24 mouse cellular contexts compared by ENCODE assay signal in the genomic region with DNA sequence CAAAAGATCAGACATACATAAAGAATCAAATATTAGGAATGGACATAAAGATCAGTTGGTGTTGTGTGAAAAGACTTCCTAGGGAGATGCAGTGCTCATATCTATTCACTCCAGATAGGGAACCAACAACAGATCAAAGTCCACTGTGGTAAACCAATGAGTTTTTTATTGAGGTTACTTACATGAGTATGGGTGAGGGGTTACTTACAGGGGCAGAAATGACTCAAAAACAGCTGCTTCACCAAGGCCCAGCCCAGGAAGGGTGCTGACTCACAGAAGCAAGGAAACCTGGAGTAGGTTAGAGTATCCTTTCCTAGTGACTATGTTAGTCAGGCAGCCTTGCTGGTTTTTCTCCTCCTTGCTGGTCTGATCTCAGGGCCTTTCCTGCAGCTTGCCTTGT. TPM values are rescaled to one million over a fixed set of nuclear protein-coding genes. Genes with fewer than 3 reads are reported as not detected.
DNase-seq lines count a peak whose midpoint lies in the region; ATAC-seq and TF ChIP-seq lines count a peak whose summit lies in the region.
"Had no signal": no experiment of that assay in that cellular context is flagged by ENCODE, and none has a peak within 500 bp of the region (broad histone marks: within the 10 kb centered on the region; RNA-seq: fewer than 3 reads in every experiment).

No protein-coding gene starts in this region.

- no peak for TF ChIP-seq EP300 in liver, postnatal 0 days (IDR thresholded peaks at IDR 0.05; ENCODE audit: low read depth)
- no peak for TF ChIP-seq EP300 in stomach, postnatal 0 days (optimal IDR thresholded peaks at IDR 0.05)

- no peak overlapping the region for H3K4me3 ChIP-seq in liver, adult 2 months (ENCODE audit: insufficient read depth, low read depth, low read length)
- H3K4me3 ChIP-seq in liver, postnatal 0 days (ENCODE audit: low read depth, low read length): no peak overlapping the region
- no peak overlapping the region for H3K4me3 ChIP-seq in ES-E14 (ENCODE audit: insufficient read depth in 1 of 2, low read depth in 1 of 2, low read length in 2 of 2, poor library complexity in 1 of 2, severe bottlenecking in 1 of 2)
- H3K4me3 ChIP-seq in intestine, embryonic 14.5 days (ENCODE audit: low read depth, low read length): no peak overlapping the region
- H3K4me3 ChIP-seq in stomach, postnatal 0 days (ENCODE audit: low read depth, low read length): no peak overlapping the region
- H3K4me3 ChIP-seq in limb, embryonic 10.5 days: no peak overlapping the region
- H3K4me3 ChIP-seq: embryonic facial prominence, embryonic 13.5 days; erythroblast, embryonic 14.5 days; forebrain, embryonic 13.5 days; hindbrain, embryonic 10.5 days; layer of hippocampus, adult 2 months; limb, embryonic 15.5 days; liver, embryonic 15.5 days; midbrain, embryonic 12.5 days had no signal

- H3K27me3 ChIP-seq in liver, adult 2 months (ENCODE audit: control insufficient read depth, insufficient read depth, low read length): no peaks in the 10 kb centered on the region
- H3K27me3 ChIP-seq in liver, postnatal 0 days (ENCODE audit: insufficient read depth, low read length): no peaks in the 10 kb centered on the region
- no peaks in the 10 kb centered on the region for H3K27me3 ChIP-seq in intestine, embryonic 14.5 days (replicated peaks; ENCODE audit: control insufficient read depth, insufficient read depth, low read length)
- H3K27me3 ChIP-seq in stomach, postnatal 0 days (ENCODE audit: control insufficient read depth, insufficient read depth, low read length): no peaks in the 10 kb centered on the region
- no peaks in the 10 kb centered on the region for H3K27me3 ChIP-seq in limb, embryonic 10.5 days (ENCODE audit: low read depth, poor library complexity, severe bottlenecking)
- H3K27me3 ChIP-seq: embryonic facial prominence, embryonic 13.5 days; forebrain, embryonic 13.5 days; limb, embryonic 15.5 days; liver, embryonic 15.5 days; midbrain, embryonic 12.5 days had no signal

- H3K79me2 ChIP-seq in liver, adult 2 months (ENCODE audit: control insufficient read depth, insufficient read depth, low read length): no peaks in the 10 kb centered on the region

- TF ChIP-seq POLR2A in liver, adult 2 months (IDR thresholded peaks at IDR 0.05; ENCODE audit: extremely low read depth, insufficient read depth, low read length): no peak

- no peak overlapping the region for H3K27ac ChIP-seq in liver, adult 2 months (replicated peaks; ENCODE audit: insufficient read depth, low read depth, low read length)
- H3K27ac ChIP-seq in liver, postnatal 0 days (ENCODE audit: low read depth): no peak overlapping the region
- H3K27ac ChIP-seq in ES-E14 (ENCODE audit: insufficient read depth, low read depth, low read length, poor library complexity, severe bottlenecking): peak overlapping the region; percentile 27; the same call in 1 of the 2 replicates
- H3K27ac ChIP-seq in intestine, embryonic 14.5 days (ENCODE audit: low read depth): peak overlapping the region; percentile 1; the same call in 1 of the 2 replicates
- 0 out of 2 replicates have a peak overlapping the region, but pooled peaks have one; percentile 30 for H3K27ac ChIP-seq in stomach, postnatal 0 days (replicated peaks)
- no peak overlapping the region for H3K27ac ChIP-seq in limb, embryonic 10.5 days
- H3K27ac ChIP-seq: embryonic facial prominence, embryonic 13.5 days; forebrain, embryonic 13.5 days; hindbrain, embryonic 10.5 days; hindbrain, postnatal 0 days; layer of hippocampus, adult 2 months; limb, embryonic 15.5 days; liver, embryonic 15.5 days; macrophage; midbrain, embryonic 12.5 days had no signal

- H3K4me2 ChIP-seq in liver, postnatal 0 days (ENCODE audit: low read depth, low read length): no peak overlapping the region
- no peak overlapping the region for H3K4me2 ChIP-seq in intestine, embryonic 14.5 days (ENCODE audit: low read length)
- H3K4me2 ChIP-seq in stomach, postnatal 0 days (replicated peaks; ENCODE audit: low read depth): no peak overlapping the region
- H3K4me2 ChIP-seq: embryonic facial prominence, embryonic 13.5 days; forebrain, embryonic 13.5 days; heart, embryonic 11.5 days; limb, embryonic 15.5 days; liver, embryonic 15.5 days; midbrain, embryonic 12.5 days had no signal

- TF ChIP-seq CTCF in liver, adult 2 months (IDR thresholded peaks at IDR 0.05; ENCODE audit: low read depth, low read length): no peak
- no peak for TF ChIP-seq CTCF in liver, postnatal 0 days (IDR thresholded peaks at IDR 0.05; ENCODE audit: low read depth)
- no peak for TF ChIP-seq CTCF in stomach, postnatal 0 days (IDR thresholded peaks at IDR 0.05; ENCODE audit: low read depth)

- ATAC-seq in liver, postnatal 0 days: no peak
- ATAC-seq in intestine, embryonic 14.5 days (replicated peaks; ENCODE audit: low FRiP score, low TSS enrichment, low read depth): peak; percentile 63; the same call in 1 of the 2 replicates
- peak; percentile 89 for ATAC-seq in stomach, postnatal 0 days (ENCODE audit: low FRiP score, low TSS enrichment)
- ATAC-seq in activated CD4-positive, CD25-positive, alpha-beta regulatory T cell, adult 4 months: no peak
- ATAC-seq: forebrain, embryonic 13.5 days; hindbrain, postnatal 0 days had no signal

- no peaks in the 10 kb centered on the region for H3K9me3 ChIP-seq in liver, postnatal 0 days (ENCODE audit: low read length)
- no peaks in the 10 kb centered on the region for H3K9me3 ChIP-seq in ES-E14 (ENCODE audit: control insufficient read depth, insufficient read depth, low read depth, low read length)
- no peaks in the 10 kb centered on the region for H3K9me3 ChIP-seq in intestine, embryonic 14.5 days (ENCODE audit: control insufficient read depth, low read length)
- no peaks in the 10 kb centered on the region for H3K9me3 ChIP-seq in stomach, postnatal 0 days (ENCODE audit: control insufficient read depth, low read length)
- H3K9me3 ChIP-seq in limb, embryonic 10.5 days (replicated peaks): no peaks in the 10 kb centered on the region
- H3K9me3 ChIP-seq: embryonic facial prominence, embryonic 13.5 days; forebrain, embryonic 13.5 days; hindbrain, embryonic 10.5 days; limb, embryonic 15.5 days; liver, embryonic 15.5 days; midbrain, embryonic 12.5 days had no signal

- peak; percentile 20 for DNase-seq in liver, adult 2 months (ENCODE audit: extremely low read depth, low read depth, low spot score)
- DNase-seq in liver, postnatal 0 days: no peak
- no peak for DNase-seq in ES-E14 (ENCODE audit: low read depth, low spot score)
- DNase-seq in intestine, embryonic 14.5 days (ENCODE audit: low spot score): no peak
- DNase-seq in stomach, postnatal 0 days (ENCODE audit: low spot score): no peak
- no peak for DNase-seq in limb, embryonic 10.5 days (ENCODE audit: low spot score)
- DNase-seq: B cell, adult 2 months; cerebellum, adult 11-12 months; cerebellum, postnatal 25 days; embryo, embryonic 11 days; kidney, adult 8-10 months; kidney, postnatal 14 days had no signal

- in situ Hi-C loops in ES-E14 (cut with MboI; ENCODE audit: low sequenced_read_pairs in 2 of 2, unreplicated experiment in 2 of 2): no loop called here

- no peak overlapping the region for H3K9ac ChIP-seq in liver, adult 2 months (ENCODE audit: low read depth, low read length)
- H3K9ac ChIP-seq in liver, postnatal 0 days (replicated peaks): no peak overlapping the region
- H3K9ac ChIP-seq in ES-E14 (ENCODE audit: insufficient read depth, low read depth, low read length, poor library complexity, severe bottlenecking): no peak overlapping the region
- no peak overlapping the region for H3K9ac ChIP-seq in intestine, embryonic 14.5 days (ENCODE audit: low read length)
- H3K9ac ChIP-seq in stomach, postnatal 0 days (ENCODE audit: low read length): no peak overlapping the region
- H3K9ac ChIP-seq: embryonic facial prominence, embryonic 13.5 days; forebrain, embryonic 13.5 days; limb, embryonic 15.5 days; liver, embryonic 15.5 days; midbrain, embryonic 12.5 days had no signal

- H3K4me1 ChIP-seq in liver, adult 2 months (ENCODE audit: control insufficient read depth, insufficient read depth, low read length): no peaks in the 10 kb centered on the region
- H3K4me1 ChIP-seq in liver, postnatal 0 days (ENCODE audit: insufficient read depth): no peaks in the 10 kb centered on the region
- peaks cover 2 to 7% of the 10 kb centered on the region in 2 experiments; a peak in 1 of 4 replicates for H3K4me1 ChIP-seq in ES-E14 (ENCODE audit: control insufficient read depth in 2 of 2, insufficient read depth in 2 of 2, low read length in 2 of 2, poor library complexity in 1 of 2)
- 0 out of 2 replicates have a peak, but pooled peaks cover 4% of the 10 kb centered on the region for H3K4me1 ChIP-seq in intestine, embryonic 14.5 days (replicated peaks; ENCODE audit: control insufficient read depth, insufficient read depth, low read length)
- H3K4me1 ChIP-seq in stomach, postnatal 0 days (replicated peaks; ENCODE audit: control insufficient read depth, insufficient read depth): no peaks in the 10 kb centered on the region
- no peaks in the 10 kb centered on the region for H3K4me1 ChIP-seq in limb, embryonic 10.5 days
- H3K4me1 ChIP-seq: embryonic facial prominence, embryonic 13.5 days; forebrain, embryonic 13.5 days; hindbrain, embryonic 10.5 days; limb, embryonic 15.5 days; liver, embryonic 15.5 days; midbrain, embryonic 12.5 days had no signal

- peaks cover 44% of the 10 kb centered on the region for H3K36me3 ChIP-seq in liver, adult 2 months (ENCODE audit: control insufficient read depth, insufficient read depth, low read length)
- peaks cover 59% of the 10 kb centered on the region for H3K36me3 ChIP-seq in liver, postnatal 0 days (replicated peaks; ENCODE audit: insufficient read depth, low read length)
- peaks cover 26% of the 10 kb centered on the region for H3K36me3 ChIP-seq in ES-E14 (ENCODE audit: control insufficient read depth, insufficient read depth, low read length, poor library complexity, severe bottlenecking)
- H3K36me3 ChIP-seq in intestine, embryonic 14.5 days (ENCODE audit: control insufficient read depth, insufficient read depth, low read length): peaks cover 91% of the 10 kb centered on the region
- peaks cover 8% of the 10 kb centered on the region; the same call in 1 of the 2 replicates for H3K36me3 ChIP-seq in stomach, postnatal 0 days (ENCODE audit: control insufficient read depth, insufficient read depth, low read length)
- peaks cover 96% of the 10 kb centered on the region for H3K36me3 ChIP-seq in limb, embryonic 10.5 days

RNA-seq across cellular contexts. Expression of a gene that starts 49.1 kb away (rescaled TPM):
- total RNA-seq in liver, adult 2 months (2014; rRNA removed): not detected in 2 replicates
- not detected in 2 replicates for polyA plus RNA-seq in liver, adult 2 months (2012; rRNA removed)
- not detected in 2 replicates for polyA plus RNA-seq in liver, postnatal 0 days (2015; fragmentation: Nextera tagmentation; extraction: Ambion mirVana)
- 0.58 and 0.62 TPM in 2 replicates for total RNA-seq in ES-E14 (2012; rRNA removed)
- polyA plus RNA-seq in intestine, embryonic 14.5 days (2014; fragmentation: Nextera tagmentation; extraction: Ambion mirVana): 0.51 and 0.87 TPM in 2 replicates
- 0.11 and 0.25 TPM in 2 replicates for polyA plus RNA-seq in stomach, postnatal 0 days (2015; fragmentation: Nextera tagmentation; extraction: Ambion mirVana)
- polyA plus RNA-seq in limb, embryonic 10.5 days (2016; fragmentation: Nextera tagmentation; extraction: Ambion mirVana): 0.75 and 0.89 TPM in 2 replicates
- under 1 TPM in 1 of 2 experiments, not detected in 1; 0.14 TPM for polyA plus RNA-seq in activated CD4-positive, CD25-positive, alpha-beta regulatory T cell, adult 4 months (2017; shearing (Covaris generic))
- polyA plus RNA-seq: liver, embryonic 15.5 days; macrophage had no signal

RNA-seq across cellular contexts. Expression of a gene that starts 51.2 kb away (rescaled TPM):
- 7.7 and 8.7 TPM in 2 replicates for total RNA-seq in liver, adult 2 months (2014; rRNA removed)
- 5.2 and 7.1 TPM in 2 replicates for polyA plus RNA-seq in liver, adult 2 months (2012; rRNA removed)
- 1.6 and 2.0 TPM in 2 replicates for polyA plus RNA-seq in liver, postnatal 0 days (2015; fragmentation: Nextera tagmentation; extraction: Ambion mirVana)
- 52.1 and 63.7 TPM in 2 replicates for total RNA-seq in ES-E14 (2012; rRNA removed)
- 37.5 and 40.5 TPM in 2 replicates for polyA plus RNA-seq in intestine, embryonic 14.5 days (2014; fragmentation: Nextera tagmentation; extraction: Ambion mirVana)
- polyA plus RNA-seq in stomach, postnatal 0 days (2015; fragmentation: Nextera tagmentation; extraction: Ambion mirVana): 6.4 and 6.8 TPM in 2 replicates
- polyA plus RNA-seq in limb, embryonic 10.5 days (2016; fragmentation: Nextera tagmentation; extraction: Ambion mirVana): 52.3 and 59.2 TPM in 2 replicates
- 1 to 10 TPM; 6.7 to 6.9 TPM for polyA plus RNA-seq in activated CD4-positive, CD25-positive, alpha-beta regulatory T cell, adult 4 months (2017; shearing (Covaris generic))

Comparison
In these comparisons a context has a peak if more than half of its experiments do, and no peak if none do; other contexts are left out.
1. H3K27ac ChIP-seq: peak in ES-E14 (single experiment), intestine, embryonic 14.5 days (single experiment) and stomach, postnatal 0 days (single experiment); none in liver, adult 2 months (single experiment), liver, postnatal 0 days (single experiment) and limb, embryonic 10.5 days (single experiment).
2. ATAC-seq: peak in intestine, embryonic 14.5 days (single experiment) and stomach, postnatal 0 days (single experiment); none in liver, postnatal 0 days (single experiment) and activated CD4-positive, CD25-positive, alpha-beta regulatory T cell, adult 4 months (single experiment).